Mouse (Mus musculus) frontal cortex, adult (tissue): ENCODE measurements around the gene Bglap3.
"Not testable (repeated sequence)": the region's sequence is repeated elsewhere in the genome, so short reads cannot be mapped to it uniquely, and the experiment has no call there.

Experiments
- ATAC-seq: cut with Nextera tagmentation; 2 replicates; pipeline ENCODE4 v1.9.2; 2017; ENCODE audit warnings: mild to moderate bottlenecking, moderate library complexity, mixed read lengths; ENCODE audit not compliant: low TSS enrichment

The Bglap3 gene

DNA sequence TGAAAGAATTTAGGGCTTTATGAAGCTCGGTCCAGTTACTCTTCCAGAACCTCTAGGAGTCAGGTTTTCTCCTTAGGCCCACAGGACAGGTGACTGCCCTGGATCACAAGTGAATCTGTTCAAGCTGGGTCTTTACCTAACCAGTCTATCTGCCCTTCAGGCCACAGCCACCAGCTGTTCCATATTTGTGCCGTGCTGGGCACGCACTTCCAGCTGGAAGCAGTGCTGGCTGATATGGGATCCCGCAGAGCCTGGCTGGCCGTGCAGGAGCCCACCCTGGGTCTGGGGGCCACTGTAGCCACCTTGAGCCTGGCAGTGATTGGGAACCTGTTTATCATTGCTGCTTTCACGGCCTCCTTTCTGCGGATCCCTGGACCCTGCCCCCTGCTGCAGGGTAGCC lies 4.1 kb upstream of the Bglap3 start:
- ATAC-seq, result not testable (repeated sequence)

DNA sequence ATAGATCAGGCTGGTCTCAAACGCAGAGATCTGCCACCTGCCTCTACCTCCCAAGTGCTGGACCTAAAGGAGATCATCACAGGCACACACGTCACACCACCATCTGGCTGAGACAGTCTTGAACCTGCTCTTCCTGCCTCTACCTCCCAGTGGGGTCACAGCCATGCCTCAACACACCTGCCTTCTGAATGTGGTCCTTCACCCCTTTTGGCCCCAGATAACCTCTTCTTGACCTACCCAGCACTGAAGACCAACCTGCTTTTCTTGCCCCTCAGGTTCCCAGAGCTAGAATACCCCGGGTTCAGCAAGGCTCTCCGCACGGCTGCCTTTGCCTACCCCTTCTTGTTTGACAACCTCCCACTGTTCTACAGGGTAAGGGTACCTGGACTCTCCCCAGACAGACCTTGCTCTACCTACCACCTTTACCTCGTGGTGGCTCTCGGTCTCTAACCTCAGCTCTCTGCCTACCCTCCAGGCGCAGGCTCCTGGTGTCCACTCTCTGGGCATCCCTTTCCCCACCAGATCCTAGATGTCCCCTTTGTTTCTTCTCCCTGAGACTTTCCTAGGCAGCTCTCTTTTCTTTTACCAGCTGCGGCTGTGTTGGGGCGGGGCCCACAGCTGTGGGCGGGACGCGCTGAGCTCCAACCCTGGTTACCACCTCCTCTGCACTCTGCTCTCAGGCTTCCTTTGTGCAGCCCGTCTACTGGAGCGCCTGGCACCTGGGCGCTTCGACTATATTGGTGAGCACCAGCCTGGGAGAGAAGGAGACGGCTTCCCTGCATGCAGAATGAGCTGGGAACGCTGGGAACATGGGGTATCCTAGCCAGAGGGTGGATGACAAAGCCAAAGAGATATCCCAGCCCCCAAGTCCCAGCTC lies 3.4 kb upstream of the Bglap3 start:
- peak; percentile 81 for ATAC-seq

DNA sequence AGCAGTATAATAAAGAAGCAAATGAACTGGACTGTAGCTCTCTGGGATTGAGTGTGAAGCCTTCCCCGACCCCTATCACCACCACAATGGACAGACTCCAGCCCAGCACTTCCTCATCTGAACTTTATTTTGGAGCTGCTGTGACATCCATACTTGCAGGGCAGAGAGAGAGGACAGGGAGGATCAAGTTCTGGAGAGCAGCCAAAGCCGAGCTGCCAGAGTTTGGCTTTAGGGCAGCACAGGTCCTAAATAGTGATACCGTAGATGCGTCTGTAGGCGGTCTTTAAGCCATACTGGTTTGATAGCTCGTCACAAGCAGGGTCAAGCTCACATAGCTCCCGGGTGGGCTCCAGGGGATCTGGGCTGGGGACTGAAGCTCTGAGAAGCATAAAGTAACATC lies 4.0 kb downstream of the Bglap3 start:
- not testable (repeated sequence) for ATAC-seq

DNA sequence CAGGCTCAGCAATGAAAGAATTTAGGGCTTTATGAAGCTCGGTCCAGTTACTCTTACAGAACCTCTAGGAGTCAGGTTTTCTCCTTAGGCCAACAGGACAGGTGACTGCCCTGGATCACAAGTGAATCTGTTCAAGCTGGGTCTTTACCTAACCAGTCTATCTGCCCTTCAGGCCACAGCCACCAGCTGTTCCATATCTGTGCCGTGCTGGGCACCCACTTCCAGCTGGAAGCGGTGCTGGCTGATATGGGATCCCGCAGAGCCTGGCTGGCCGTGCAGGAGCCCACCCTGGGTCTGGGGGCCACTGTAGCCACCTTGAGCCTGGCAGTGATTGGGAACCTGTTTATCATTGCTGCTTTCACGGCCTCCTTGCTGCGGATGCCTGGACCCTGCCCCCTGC lies 5.0 kb downstream of the Bglap3 start:
- not testable (repeated sequence) for ATAC-seq

DNA sequence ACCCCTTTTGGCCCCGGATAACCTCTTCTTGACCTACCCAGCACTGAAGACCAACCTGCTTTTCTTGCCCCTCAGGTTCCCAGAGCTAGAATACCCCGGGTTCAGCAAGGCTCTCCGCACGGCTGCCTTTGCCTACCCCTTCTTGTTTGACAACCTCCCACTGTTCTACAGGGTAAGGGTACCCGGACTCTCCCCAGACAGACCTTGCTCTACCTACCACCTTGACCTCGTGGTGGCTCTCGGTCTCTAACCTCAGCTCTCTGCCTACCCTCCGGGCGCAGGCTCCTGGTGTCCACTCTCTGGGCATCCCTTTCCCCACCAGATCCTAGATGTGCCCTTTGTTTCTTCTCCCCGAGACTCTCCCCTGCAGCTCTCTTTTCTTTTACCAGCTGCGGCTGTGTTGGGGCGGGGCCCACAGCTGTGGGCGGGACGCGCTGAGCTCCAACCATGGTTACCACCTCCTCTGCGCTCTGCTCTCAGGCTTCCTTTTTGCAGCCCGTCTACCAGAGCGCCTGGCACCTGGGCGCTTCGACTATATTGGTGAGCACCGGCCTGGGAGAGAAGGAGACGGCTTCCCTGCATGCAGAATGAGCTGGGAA lies 5.6 kb downstream of the Bglap3 start:
- peak; percentile 76 for ATAC-seq

DNA sequence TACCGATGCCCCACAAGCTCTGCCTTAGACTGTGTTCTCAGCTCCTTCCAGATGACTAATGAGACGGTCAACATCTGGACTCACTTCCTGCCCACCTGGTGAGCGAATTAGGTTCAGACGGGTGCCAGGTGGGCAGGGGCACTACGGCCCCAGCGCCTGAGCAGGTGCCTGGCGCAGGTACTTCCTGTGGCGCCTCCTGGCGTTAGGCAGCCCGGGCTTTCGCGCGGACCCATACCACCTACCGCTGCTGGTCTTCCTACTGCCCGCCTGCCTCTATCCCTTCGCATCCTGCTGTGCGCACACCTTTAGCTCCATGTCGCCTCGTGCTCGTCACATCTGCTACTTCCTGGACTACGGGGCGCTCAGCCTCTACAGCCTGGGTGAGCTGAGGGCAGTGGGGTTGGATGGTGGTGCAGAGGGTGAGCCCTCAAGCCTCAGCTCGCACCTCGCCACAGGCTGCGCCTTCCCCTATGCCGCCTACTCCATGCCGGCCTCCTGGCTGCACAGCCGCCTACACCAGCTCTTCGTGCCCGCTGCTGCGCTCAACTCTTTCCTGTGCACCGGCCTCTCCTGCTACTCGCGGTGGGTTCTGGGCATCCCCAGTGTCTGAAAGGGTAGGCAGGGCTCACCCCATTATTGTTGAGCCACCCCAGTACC lies 6.7 kb downstream of the Bglap3 start:
- peak; percentile 29; the same call in 1 of the 2 replicates for ATAC-seq

DNA sequence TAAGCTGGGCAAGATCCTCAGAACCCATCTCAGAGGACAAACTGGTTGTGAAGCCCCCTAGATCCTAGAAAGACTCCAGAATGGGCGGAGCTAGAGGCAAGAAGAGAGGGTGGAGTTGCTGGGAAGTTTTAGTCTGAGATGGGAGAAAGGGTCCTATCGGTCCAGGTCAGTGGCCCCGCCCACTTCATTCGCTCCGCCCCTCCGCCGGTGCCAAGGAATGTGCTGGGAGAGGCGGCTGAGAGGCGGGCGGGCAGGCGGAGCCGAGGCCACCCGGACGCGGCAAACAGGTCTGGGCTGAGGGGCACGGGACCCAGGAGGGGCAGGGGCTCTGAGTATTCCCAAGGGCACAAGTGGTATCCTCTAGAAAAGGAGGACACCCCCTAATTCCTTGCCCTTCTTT lies 8.2 kb downstream of the Bglap3 start, which contains the start of gene Paqr6:
Gene Paqr6, plus strand, starts transcription at position 248 of the 400 bp plus-strand sequence.
- no peak for ATAC-seq

DNA sequence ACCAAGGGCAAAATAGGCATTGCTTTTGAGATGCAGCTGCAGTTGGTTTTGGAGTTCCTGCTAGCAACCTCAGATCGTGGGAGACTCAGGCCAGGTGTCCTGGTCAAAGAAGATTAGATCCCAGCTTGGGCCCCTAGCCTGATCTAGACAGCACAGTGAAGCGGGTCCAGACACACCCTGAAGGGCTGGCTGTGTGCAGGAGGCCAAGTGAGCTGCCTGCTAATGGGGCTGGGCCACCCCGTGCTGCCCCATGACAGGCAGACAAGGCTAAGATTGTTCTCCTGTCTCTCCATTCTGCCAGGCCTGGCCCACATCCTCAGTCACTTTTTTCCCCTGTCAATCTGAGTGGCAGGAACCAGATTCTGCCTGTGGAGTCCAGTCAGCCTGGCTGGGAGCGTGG lies 8.8 kb downstream of the Bglap3 start:
- ATAC-seq, result peak; percentile 32

DNA sequence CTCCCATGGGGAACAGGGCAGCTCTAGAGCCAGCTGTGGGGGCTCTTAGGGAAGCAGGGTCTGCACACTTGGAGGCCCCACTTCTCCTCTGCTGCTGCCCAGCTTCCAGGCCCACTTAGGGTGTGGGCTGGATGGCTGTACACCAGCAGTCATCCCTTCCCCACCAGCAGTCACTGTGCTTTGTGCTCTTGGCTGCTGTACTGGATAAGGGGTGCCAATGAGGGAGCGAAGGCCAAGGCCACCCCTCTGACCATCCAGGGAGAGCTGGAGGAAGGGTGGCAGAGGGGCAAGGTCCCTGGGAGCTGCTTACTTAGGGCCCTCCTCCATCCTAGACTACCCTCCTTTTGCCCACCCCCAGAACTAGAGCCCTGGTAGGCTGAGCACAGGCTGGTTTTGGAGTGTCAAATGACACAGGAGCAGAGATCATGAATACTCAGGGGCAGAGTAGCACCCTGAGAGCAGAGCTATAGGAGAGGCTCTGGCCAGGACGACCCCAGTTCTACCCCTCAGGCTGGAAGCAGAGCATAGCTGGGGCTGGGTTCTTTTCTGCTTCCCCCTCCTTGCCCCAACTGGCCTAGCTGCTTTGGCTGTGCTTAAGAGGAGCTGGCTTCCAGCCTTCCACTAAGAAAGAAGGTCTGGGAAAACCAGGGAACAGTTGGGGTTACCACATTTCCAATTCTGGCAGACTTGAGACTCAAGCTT lies 10.8 kb downstream of the Bglap3 start:
- no peak for ATAC-seq

DNA sequence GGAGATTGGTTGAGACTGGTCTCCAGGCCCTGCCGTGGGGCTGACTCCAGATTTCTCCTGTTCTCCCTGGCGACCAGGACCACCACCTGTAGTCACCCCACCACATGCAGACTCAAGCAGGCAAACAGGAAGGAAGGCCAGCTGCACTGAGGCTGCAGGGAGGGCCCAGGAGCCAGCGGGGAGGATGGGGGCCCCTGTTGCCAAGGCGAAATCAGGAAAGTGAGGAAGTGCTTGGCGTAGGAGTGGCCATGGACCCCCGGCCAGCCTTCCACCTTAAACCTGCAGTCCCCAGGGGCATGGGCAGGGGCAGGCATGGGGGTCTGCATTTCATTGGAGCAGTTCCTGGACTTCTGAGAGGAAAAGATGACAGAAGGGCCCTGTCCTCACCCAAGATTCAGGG lies 11.4 kb downstream of the Bglap3 start:
- no peak for ATAC-seq

DNA sequence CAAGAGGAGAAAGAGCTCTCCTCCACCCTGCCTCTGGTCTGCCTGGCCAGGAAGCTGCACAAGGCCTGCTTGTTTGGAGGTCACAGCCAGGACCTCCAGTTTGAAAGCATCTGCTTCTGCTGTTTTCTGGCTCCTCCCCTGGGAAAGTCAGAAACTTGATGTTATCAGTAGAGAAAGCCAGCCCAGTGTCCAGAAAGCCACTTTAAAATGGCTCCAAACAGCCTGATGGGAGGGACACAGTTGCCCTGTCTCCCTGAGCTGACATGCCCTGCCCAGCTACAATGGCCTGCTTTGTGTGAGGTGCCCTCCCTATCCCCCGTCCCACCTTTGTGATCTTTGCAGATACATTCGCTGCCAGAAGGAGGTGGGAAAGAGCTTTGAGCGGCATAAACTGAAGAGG lies 12.6 kb downstream of the Bglap3 start:
- no peak for ATAC-seq

DNA sequence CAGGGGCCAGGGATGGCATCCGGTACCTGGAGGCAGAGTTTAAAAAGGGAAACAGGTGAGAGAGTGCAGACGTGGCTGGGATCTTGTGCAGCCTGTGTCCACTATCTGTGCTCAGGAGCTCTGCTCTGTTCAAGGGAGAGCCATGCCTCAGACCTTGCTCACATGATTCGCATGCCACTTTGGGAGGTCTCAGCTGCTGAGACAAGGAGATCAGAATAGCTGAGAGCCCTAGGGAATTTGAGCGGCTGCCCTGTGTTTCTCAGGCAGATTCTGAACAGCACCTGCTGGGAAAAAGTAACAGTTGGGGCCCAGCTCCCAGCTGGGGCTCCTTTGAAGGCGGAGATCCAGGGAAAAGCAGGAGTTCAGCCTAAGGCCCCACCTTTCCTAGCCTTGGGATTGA lies 13.0 kb downstream of the Bglap3 start:
- ATAC-seq, result no peak

DNA sequence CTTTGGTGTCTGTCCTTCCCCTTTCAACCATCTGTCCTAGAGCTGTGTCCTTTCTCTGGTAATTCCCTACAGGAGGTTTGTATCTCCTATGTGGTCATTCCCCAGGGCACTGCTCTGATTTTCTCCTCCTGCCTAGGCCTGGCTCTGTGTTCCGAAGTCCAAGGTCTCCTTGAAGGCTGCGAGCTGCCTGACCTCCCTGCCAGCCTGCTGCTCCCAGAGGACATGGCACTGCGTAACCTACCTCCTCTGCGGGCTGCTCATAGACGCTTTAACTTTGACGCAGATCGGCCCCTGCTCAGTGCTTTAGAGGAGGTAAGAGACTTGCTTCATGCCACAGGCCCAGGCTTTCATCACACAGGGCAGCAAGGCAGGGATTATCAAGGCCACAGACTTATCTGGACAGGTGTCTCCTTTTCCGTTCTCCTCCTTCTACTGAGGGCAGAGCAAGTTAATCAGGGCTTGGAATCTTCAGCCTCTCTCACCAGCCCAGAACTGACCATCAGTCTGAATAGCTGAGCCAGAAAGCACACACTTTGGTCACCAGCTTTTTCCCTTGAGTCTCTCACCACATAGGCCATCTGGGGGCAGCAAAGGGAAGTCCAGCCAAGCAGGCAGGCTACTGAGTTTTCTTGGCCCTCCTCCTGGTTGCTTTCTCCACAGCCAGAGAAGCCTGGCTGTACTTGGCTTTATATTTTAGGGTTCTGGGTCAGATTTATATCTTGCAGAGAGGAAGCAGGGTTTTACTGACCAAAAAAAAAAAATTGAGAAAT lies 18.0 kb downstream of the Bglap3 start:
- no peak for ATAC-seq

DNA sequence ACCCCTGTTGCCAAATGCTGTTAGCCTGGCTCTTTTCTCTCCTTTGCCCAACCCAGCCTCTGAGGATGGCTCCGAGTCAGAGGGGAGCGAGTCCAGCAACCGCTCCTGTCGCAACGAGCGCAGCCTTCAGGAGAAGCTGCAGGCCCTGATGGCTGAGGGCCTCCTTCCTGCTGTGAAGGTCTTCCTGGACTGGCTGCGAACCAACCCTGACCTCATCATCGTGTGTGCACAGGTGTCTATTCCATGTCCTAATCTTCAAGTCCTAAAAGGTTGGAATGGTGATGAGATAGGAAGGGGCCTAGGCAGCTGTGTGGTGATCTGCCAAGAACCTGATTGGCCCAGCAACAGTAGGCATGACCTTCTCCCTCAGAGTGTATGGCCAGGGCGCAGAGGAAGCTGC lies 19.6 kb downstream of the Bglap3 start:
- no peak for ATAC-seq

DNA sequence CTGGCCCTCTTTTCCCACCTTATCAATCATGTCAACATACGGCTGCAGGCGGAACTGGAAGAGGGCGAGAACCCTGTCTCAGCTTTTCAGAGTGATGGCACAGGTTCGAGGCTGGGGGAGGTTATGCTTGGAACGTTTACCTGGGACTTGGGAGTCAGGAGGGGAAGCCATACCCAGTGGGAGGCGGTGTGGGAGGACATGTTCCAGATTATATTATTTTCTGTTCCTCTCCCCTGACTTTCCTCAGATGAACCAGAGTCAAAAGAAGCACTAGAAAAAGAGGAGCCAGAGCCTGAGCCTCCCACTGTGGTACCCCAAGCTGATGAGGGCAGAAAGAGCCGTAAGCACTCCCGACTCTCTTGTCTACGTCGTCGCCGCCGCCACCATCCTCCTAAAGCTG lies 21.8 kb downstream of the Bglap3 start:
- peak; percentile 55; the same call in 1 of the 2 replicates for ATAC-seq

DNA sequence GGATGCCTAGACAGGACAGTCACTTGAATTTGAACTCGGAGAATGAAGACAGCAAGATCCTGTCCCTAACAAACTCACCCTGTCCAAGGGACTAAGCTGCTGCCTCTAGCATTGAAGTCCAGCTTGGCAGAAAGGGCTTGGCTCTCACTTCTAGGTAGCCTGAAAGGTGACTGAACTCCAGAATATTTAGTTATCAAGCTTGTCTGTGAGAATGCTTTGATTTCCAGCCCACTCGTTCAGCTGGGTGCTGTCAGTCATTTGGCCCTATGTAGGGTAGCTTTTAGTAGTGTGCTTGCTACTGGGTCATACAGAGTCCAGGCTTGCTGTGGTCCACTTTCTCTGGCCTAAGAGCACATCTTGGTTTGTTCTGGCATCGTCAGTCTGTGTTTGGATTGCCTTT lies 33.5 kb downstream of the Bglap3 start:
- ATAC-seq, result no peak

DNA sequence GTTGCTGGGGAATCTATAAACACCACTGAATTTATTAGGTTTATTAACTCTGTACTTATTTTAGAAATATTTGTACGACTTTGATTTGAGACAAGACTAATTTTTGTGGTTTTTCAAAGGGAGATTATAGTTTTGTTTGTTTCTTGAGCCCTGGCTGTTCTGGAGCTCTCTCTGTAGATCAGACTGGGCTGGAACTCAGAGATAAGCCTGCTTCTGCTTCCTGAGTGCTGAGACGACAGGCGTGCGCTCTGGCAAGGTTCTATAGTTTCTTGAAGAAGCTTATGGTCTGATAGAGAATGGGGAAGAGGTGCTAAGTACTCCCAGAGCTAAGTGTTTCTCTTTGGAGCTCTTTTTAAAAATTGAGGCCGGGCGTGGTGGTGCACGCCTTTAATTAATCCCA lies 34.2 kb downstream of the Bglap3 start:
- no peak for ATAC-seq

DNA sequence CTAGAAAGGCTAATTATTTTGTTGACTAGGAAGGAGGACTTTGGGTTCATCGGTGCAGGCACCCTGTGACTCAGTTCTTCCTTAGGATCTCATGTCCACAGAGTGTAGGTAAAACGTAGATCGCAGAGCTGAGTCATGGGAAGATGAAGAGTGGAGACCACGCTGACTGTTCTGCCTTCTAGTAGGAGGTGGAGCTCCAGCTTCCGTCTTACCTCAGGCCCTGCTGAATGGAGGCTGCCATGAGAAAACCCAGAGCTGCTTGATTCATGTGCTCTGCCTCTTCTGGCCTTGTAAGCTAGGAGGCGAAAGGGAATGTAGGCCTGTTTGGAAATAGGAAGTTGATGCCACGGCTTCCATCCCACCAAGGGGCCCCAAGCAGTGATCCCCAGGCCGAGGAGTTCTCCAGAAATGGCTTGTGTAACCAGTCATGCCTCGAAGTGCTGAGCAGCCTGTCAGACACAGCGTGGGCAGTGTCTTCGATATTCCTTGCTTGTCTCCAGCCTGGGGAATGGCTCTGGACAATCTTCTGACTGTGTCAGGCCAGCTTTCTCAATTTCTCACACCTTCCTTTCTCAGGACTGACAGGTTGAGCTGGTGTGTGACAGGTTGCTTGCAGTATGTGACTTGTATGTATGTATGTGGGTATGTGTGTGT lies 35.0 kb downstream of the Bglap3 start:
- ATAC-seq, result peak; percentile 35; the same call in 1 of the 2 replicates

DNA sequence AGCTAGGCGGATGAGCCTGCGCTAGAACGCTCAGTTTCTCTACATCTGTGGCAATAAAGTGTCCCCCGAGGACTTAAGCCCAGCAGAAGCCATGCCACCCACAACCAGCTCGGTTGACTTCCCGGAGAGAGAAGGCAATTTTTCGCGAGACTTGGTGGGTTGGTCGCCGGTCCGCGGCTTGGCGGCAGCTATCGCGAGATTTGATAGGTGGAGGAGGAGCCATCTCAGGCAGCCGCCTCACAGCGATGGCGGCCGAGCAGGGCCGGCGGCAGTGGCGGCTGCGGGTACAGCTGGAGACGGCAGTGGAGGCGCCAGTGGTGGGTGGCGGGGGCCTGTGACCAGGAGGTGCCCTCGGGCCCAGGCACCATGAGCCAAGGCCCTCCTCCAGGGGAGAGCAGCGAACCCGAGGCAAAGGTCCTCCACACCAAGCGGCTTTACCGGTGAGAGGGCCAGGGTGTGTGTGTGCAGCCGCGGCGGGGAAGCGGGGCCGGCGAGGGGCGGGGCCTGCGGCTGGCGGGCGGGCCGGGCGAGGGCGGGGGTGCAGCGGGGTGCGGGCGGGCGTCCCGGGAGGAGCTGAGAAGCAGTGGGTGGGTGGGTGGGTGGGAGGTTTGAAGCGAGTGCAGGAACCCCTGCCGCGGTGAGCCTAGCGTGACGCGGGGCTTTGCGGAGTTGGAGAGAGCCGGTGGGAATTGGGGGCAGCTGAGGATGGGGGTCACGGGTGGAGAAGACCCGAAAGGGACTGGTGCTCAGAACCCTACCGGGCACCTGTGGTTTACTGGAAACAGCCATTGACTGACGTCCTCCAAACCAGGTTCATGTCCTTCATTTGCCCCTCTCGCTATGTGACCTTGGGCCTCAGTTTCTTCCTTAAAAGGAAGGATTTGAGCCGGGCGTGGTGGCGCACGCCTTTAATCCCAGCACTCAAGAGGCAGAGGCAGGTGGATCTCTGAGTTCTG lies 36.2 kb downstream of the Bglap3 start, which contains the start of the genes Tmem79 and Smg5:
Gene Tmem79, minus strand, starts transcription at position 91 of the 956 bp plus-strand sequence.
Gene Smg5, plus strand, starts transcription at position 203 of the 956 bp plus-strand sequence.
- ATAC-seq, result peak; percentile 94
